Mouse (Mus musculus) lung, embryonic 14.5 days (tissue): ENCODE results near the gene Pgpep1. TPM values are rescaled to one million over a fixed set of nuclear protein-coding genes. Genes with fewer than 3 reads are reported as not detected.

ENCODE experiments used
- ATAC-seq: fragments of 200-750 bp; cut with Nextera tagmentation; 2 replicates; pipeline ENCODE4 v1.8.0; 2017; ENCODE audit warnings: mild to moderate bottlenecking, moderate TSS enrichment, moderate library complexity; ENCODE audit not compliant: insufficient read depth
- DNase-seq: peaks from one replicate; pipeline ENCODE4 v3.0.0-alpha.2; 2015
- H3K27ac ChIP-seq: fragments of 300-500 bp; sonication (generic); 2 replicates; pipeline ENCODE4 v1.5.1; 2014; ENCODE audit warnings: low read depth, mild to moderate bottlenecking, moderate library complexity
- H3K27me3 ChIP-seq: fragments of 300-500 bp; sonication (generic); 2 replicates; pipeline ENCODE4 v1.6.1; 2014; ENCODE audit warnings: low read length, control low read depth; ENCODE audit not compliant: insufficient read depth
- H3K36me3 ChIP-seq: fragments of 300-500 bp; sonication (generic); 2 replicates; pipeline ENCODE4 v1.6.1; 2014; ENCODE audit warnings: control low read depth; ENCODE audit not compliant: insufficient read depth
- H3K4me1 ChIP-seq: fragments of 300-500 bp; sonication (generic); 2 replicates; pipeline ENCODE4 v1.6.1; 2014; ENCODE audit warnings: antibody characterized with exemption, control low read depth; ENCODE audit not compliant: insufficient read depth
- H3K4me2 ChIP-seq: fragments of 300-500 bp; sonication (generic); 2 replicates; pipeline ENCODE4 v1.6.1; 2014; ENCODE audit warnings: mild to moderate bottlenecking
- H3K4me3 ChIP-seq: fragments of 300-500 bp; sonication (generic); 2 replicates; pipeline ENCODE4 v1.5.1; 2014; ENCODE audit warnings: low read depth, low read length
- H3K9ac ChIP-seq: fragments of 300-500 bp; sonication (generic); 2 replicates; pipeline ENCODE4 v1.6.1; 2014
- H3K9me3 ChIP-seq: fragments of 300-500 bp; sonication (generic); 2 replicates; pipeline ENCODE4 v1.6.1; 2016; ENCODE audit warnings: low read depth, low read length, control low read depth
- CTCF ChIP-seq: IDR thresholded peaks from 2 replicates; pipeline ENCODE4 v1.5.1; 2016; ENCODE audit warnings: antibody characterized with exemption, low read depth
- WGBS: fragments of 180-500 bp; shearing (Covaris S2); extraction: QIAGEN DNeasy Blood & Tissue Kit; methylation state at CpG from one replicate; pipeline ENCODE4 v1.1.7; 2014; 5-methylcytosine and 5-hydroxymethylcytosine counted together
- polyA plus RNA-seq: library from polyadenylated mRNA; unstranded; fragments of >200 nt; fragmentation: Nextera tagmentation; extraction: Ambion mirVana; gene quantifications from 2 replicates; pipeline ENCODE4 v1.2.1, GENCODE M21; 2014

Pgpep1 gene
- polyA plus RNA-seq, 1 experiment from 2014 or later: 48.2 TPM

DNA sequence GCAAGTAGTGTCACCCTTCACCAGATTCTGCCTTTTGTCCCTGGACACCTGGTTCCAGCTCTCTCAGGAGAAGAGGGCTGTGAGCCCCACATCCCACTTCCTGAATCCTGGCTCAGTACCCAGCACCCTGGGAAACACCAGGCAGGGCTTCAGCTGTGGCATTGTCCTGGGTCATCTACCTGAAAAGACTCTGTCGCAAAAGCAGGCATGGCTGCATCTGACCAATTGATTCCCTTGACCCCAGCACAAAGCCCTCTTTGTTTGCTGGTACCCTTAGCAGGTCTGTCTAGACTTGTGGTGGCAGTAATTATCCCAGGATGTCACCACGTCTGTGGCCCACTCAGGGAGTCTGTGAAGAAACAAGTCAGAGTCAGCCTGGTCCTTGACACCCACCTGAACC lies 4.7 kb downstream of the Pgpep1 start:
- Histone ChIP-seq H3K9ac (no peak overlapping the region), H3K36me3 (peaks cover 50% of the 10 kb centered on the region), H3K27ac (no peak overlapping the region), H3K4me1 (peaks cover 9% of the 10 kb centered on the region), H3K4me2 (no peak overlapping the region), H3K4me3 (no peak overlapping the region), H3K27me3 (no peaks in the 10 kb centered on the region), H3K9me3 (no peaks in the 10 kb centered on the region)
- WGBS: 58% methylated on average over 2 of the region's 2 CpGs
- no peak for DNase-seq
- no peak for ATAC-seq
- no peak for TF ChIP-seq CTCF

DNA sequence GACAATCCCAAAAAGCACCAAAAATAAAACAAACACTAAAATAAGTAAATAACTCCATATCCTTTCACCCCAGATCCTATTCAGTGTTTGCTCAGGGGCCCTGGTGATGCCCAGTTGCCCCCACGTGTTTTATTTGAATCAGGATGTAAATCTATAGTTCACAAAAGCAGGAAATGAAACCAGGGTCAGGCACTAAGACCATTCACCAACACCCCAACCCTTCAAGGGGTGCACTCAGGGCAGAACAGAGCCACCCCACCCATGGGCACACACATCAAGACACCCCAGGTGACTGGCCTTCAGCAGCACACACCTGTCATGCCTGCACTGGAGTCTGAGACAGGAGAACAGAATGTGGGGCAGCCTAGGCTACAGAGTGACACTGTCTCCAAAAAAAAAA lies 6.1 kb downstream of the Pgpep1 start:
- Histone ChIP-seq H3K36me3 (peaks cover 56% of the 10 kb centered on the region), H3K27ac (no peak overlapping the region), H3K27me3 (no peaks in the 10 kb centered on the region), H3K4me2 (no peak overlapping the region), H3K4me1 (peaks cover 15% of the 10 kb centered on the region), H3K4me3 (no peak overlapping the region), H3K9ac (no peak overlapping the region), H3K9me3 (no peaks in the 10 kb centered on the region)
- ATAC-seq: no peak
- no peak for DNase-seq
- TF ChIP-seq CTCF: no peak
- WGBS: 66% methylated on average over 1 of the region's 1 CpGs

DNA sequence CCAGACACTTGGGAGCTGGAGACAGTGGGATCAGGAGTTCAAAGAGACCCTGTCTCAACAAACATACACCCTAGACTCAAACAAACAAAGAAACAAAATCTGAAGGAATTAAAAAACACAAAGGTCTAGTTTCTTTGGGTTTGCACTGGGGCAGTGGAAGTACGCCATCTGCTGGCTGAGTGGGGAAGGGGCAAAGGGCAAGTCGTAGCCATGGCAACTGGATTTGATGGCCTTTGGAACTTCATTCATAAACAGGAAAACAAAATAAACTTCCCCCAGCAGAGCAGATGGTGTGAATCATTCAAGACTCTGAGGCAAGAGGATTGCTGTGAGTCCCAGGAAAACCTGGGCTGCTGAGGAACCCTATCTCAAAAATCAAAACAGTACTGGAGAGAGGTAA lies 7.0 kb downstream of the Pgpep1 start:
- no peaks in the 10 kb centered on the region for H3K27me3 ChIP-seq
- no peak overlapping the region for H3K4me3 ChIP-seq
- H3K4me2 ChIP-seq: no peak overlapping the region
- TF ChIP-seq CTCF: peak; percentile 74
- peaks cover 12% of the 10 kb centered on the region for H3K4me1 ChIP-seq
- H3K27ac ChIP-seq: no peak overlapping the region
- ATAC-seq (no peak), DNase-seq (peak; percentile 53)
- H3K36me3 ChIP-seq: peaks cover 56% of the 10 kb centered on the region
- WGBS: 58% methylated on average over 2 of the region's 2 CpGs
- H3K9ac ChIP-seq: no peak overlapping the region
- H3K9me3 ChIP-seq: no peaks in the 10 kb centered on the region

DNA sequence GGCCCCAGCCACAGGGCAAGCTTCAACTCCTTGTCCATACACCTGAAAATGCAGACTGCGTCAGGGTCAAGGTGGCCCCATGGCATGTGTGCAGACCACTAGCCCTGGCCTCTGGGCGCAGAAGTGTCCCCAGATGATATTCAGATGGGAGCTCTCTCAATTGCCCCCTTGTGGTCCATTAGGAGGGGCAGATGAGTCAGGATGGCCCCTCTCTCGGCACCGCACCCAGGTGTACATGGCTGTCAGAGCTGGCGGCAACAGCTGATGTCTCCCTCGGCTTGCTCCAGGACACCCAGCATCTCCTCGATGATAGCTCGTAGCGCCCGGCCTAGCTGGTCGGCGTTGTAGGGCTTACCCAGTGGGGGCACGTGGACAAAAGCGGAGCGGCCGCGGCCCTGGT lies 9.8 kb downstream of the Pgpep1 start:
- no peak overlapping the region for H3K27ac ChIP-seq
- DNase-seq (no peak), ATAC-seq (no peak)
- H3K27me3 ChIP-seq: no peaks in the 10 kb centered on the region
- 89% methylated on average over 17 of the region's 17 CpGs for WGBS
- peaks cover 44% of the 10 kb centered on the region; the same call in 1 of the 2 replicates for H3K36me3 ChIP-seq
- H3K9me3 ChIP-seq: no peaks in the 10 kb centered on the region
- H3K4me1 ChIP-seq: peaks cover 19% of the 10 kb centered on the region
- H3K9ac ChIP-seq: no peak overlapping the region
- 0 out of 2 replicates have a peak, but pooled peaks have one; percentile 7 for TF ChIP-seq CTCF
- no peak overlapping the region for H3K4me2 ChIP-seq
- no peak overlapping the region for H3K4me3 ChIP-seq

DNA sequence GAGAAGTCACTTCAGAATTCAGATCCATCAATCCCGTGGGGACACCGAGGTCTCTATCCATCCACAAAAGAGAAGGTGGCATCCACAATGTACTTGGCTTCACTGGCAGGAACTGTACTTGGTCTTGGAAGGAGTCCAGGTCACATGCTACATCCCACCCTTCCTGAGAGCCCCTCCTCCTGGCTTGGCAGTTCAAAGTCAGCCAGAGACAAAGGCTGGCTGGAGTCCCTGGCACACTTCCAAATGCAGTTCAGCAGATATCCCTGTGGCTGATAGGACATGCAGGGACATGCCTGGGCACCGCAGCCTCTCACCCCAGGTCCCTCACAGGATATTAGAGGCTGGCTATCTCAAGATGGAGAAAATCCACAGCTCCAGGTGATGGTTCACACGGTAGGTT lies 10.9 kb downstream of the Pgpep1 start:
- peaks cover 19% of the 10 kb centered on the region for H3K4me1 ChIP-seq
- H3K36me3 ChIP-seq: peaks cover 35% of the 10 kb centered on the region; the same call in 1 of the 2 replicates
- H3K4me3 ChIP-seq: no peak overlapping the region
- DNase-seq (peak; percentile 96), ATAC-seq (peak; percentile 80)
- H3K4me2 ChIP-seq: no peak overlapping the region
- peak overlapping the region; percentile 76 for H3K27ac ChIP-seq
- 0 out of 2 replicates have a peak overlapping the region, but pooled peaks have one; percentile 7 for H3K9ac ChIP-seq
- TF ChIP-seq CTCF: no peak
- H3K9me3 ChIP-seq: no peaks in the 10 kb centered on the region
- WGBS: 29% methylated on average over 4 of the region's 4 CpGs
- no peaks in the 10 kb centered on the region for H3K27me3 ChIP-seq

DNA sequence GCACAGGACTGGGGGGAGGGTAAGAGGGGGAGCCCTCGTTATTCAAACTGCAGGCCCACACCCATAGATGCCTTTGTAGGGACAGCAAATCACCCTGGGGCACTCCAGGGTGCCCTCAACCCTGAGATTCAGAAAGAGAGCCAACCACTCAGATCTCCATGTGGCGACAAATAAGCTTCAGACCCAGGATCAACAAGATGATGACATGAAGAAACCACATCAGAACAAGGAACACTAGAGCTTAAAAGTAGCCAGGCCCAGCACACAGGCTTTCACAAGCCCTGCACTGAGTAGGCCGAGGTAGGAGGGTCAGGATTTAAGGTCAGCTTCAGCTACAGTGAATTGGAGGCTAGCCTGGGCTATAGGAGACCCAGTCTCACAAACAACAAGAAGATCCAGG lies 11.3 kb downstream of the Pgpep1 start:
- Histone ChIP-seq H3K36me3 (peaks cover 32% of the 10 kb centered on the region; the same call in 1 of the 2 replicates), H3K27me3 (no peaks in the 10 kb centered on the region), H3K4me3 (no peak overlapping the region), H3K9ac (no peak overlapping the region), H3K27ac (peak overlapping the region; percentile 76), H3K4me1 (peaks cover 19% of the 10 kb centered on the region), H3K4me2 (no peak overlapping the region), H3K9me3 (no peaks in the 10 kb centered on the region)
- DNase-seq (no peak), ATAC-seq (peak; percentile 15; the same call in 1 of the 2 replicates)
- 53% methylated on average over 3 of the region's 3 CpGs for WGBS
- TF ChIP-seq CTCF: no peak

DNA sequence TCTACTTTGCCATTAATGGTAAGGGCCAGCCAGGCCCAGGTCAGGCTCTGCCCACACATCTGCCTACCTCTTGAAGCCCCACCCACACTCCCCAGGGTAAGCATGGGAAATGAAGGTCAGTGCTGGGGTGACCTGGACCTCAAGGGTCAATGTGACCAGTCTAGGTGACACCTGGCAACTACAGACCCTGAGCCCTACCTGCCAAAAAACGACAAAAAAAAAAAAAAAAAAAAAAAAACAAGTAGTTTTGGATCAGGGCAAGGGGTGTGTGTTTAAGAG lies 12.1 kb downstream of the Pgpep1 start:
- H3K27ac ChIP-seq: peak overlapping the region; percentile 66; the same call in 1 of the 2 replicates
- peaks cover 19% of the 10 kb centered on the region for H3K4me1 ChIP-seq
- peaks cover 27% of the 10 kb centered on the region; the same call in 1 of the 2 replicates for H3K36me3 ChIP-seq
- no peak overlapping the region for H3K9ac ChIP-seq
- TF ChIP-seq CTCF: no peak
- H3K4me2 ChIP-seq: no peak overlapping the region
- no peaks in the 10 kb centered on the region for H3K9me3 ChIP-seq
- 36% methylated on average over 1 of the region's 1 CpGs for WGBS
- DNase-seq: no peak
- ATAC-seq: no peak
- no peak overlapping the region for H3K4me3 ChIP-seq
- H3K27me3 ChIP-seq: no peaks in the 10 kb centered on the region
